Mouse (Mus musculus) heart, adult 2 months (tissue): ENCODE data around the gene Dennd2c.
A peak's percentile ranks its signal among the peaks of the same experiment; 100 is the strongest.
"Not testable (repeated sequence)": the region's sequence is repeated elsewhere in the genome, so short reads cannot be mapped to it uniquely, and the experiment has no call there.

Experiments
- CTCF ChIP-seq: fragments of 200-600 bp; IDR thresholded peaks from 2 replicates; pipeline ENCODE4 v1.8.1; 2022; ENCODE audit warnings: antibody characterized with exemption, mild to moderate bottlenecking, moderate library complexity
- EP300 ChIP-seq: fragments of 200-500 bp; IDR thresholded peaks from 2 replicates; pipeline ENCODE4 v1.6.1; 2011; ENCODE audit warnings: low read depth, low read length, control low read depth; ENCODE audit not compliant: insufficient read depth
- POLR2A ChIP-seq: fragments of 200-500 bp; IDR thresholded peaks from 2 replicates; pipeline ENCODE4 v1.6.1; 2011; ENCODE audit warnings: mild to moderate bottlenecking, low read depth, low read length, control low read depth; ENCODE audit not compliant: insufficient read depth

GRCm38 (mm10) chr3:103184467-103184866 lies 82.1 kb downstream of the Dennd2c start:
- TF ChIP-seq POLR2A, EP300: not testable (repeated sequence)
- TF ChIP-seq CTCF: peak; percentile 55
